Mouse (Mus musculus) frontal cortex, adult 2 months (tissue): ENCODE results near the gene Tmed9. TPM values are rescaled to one million over a fixed set of nuclear protein-coding genes. Genes with fewer than 3 reads are reported as not detected.

Experiments
- DNase-seq, 2 experiments: peaks; one replicate each; pipeline ENCODE4 v3.0.0; 2022; ENCODE audit warnings: low spot score in 1 of 2; ENCODE audit errors: extremely low spot score in 1 of 2
- polyA plus RNA-seq: library from polyadenylated mRNA; depleted of rRNA; stranded (reverse); fragments of >200 nt; gene quantifications from 2 replicates; pipeline ENCODE4 v1.2.3, GENCODE M21; 2012; rRNA removed

The Tmed9 gene
- polyA plus RNA-seq, 1 experiment = 113 TPM

- no peak for DNase-seq
These were observed 31.1 kb downstream of the Tmed9 start for GRCm38 (mm10) chr13:55604606-55605005.

DNA sequence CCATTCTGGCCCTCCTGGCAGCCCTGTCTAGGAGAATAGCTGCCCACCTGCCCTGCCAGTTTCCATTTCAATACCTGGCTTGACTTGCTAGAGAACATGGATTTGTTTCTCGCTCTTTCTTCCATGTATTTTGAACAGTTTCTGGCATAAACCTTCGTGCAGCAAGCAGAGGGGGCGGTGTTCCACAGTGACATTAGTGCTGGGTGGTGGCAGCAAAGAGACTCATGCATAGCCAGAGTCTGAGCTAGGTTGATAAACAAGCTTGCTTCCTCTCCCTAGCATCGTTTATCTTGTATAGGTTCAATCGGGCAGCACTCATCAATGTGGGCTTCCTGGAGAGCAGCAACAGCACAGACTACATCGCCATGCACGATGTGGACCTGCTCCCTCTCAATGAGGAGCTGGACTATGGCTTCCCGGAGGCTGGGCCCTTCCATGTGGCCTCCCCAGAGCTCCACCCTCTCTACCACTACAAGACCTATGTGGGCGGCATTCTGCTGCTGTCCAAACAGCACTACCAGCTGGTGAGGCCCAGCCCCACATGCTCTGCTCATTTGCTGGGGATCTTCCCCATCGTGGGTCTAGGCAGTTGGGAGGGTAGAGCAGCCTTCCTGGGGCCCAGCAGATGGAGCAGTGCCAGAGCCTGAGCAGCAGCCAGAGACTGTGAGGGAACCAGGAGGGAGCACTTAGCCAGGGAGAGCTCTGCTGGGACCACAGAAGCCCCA, 33.5 kb downstream of the Tmed9 start:
- peak in 1 of 2 experiments; percentile 30 for DNase-seq

GRCm38 (mm10) chr13:55607624-55608006, 34.1 kb downstream of the Tmed9 start:
- no peak for DNase-seq

- DNase-seq = no peak
These were observed 38.5 kb downstream of the Tmed9 start for GRCm38 (mm10) chr13:55611996-55612395.

- no peak for DNase-seq
These were observed 39.9 kb downstream of the Tmed9 start for GRCm38 (mm10) chr13:55613471-55613870.

DNA sequence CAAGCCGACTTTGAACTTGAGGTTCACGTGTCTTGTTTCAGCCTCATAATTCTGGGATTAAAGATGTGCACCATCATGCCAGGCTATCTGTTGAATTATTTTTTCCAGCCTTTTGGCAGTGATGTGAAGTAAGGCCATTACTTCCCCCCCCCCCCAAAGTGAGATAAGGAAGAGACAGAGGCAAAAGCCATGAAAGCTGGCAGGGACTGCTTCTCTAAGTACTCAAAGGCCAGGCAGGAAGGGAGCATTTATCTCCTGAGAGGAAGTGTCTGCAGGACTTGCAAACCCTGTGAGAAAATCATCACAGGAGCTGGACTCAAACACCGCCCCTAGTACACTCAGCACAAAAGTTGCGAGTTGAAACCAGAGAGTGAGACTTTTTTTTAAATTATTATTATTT, 45.8 kb downstream of the Tmed9 start:
- no peak for DNase-seq

GRCm38 (mm10) chr13:55620275-55620674, 46.7 kb downstream of the Tmed9 start:
- no peak for DNase-seq

DNA sequence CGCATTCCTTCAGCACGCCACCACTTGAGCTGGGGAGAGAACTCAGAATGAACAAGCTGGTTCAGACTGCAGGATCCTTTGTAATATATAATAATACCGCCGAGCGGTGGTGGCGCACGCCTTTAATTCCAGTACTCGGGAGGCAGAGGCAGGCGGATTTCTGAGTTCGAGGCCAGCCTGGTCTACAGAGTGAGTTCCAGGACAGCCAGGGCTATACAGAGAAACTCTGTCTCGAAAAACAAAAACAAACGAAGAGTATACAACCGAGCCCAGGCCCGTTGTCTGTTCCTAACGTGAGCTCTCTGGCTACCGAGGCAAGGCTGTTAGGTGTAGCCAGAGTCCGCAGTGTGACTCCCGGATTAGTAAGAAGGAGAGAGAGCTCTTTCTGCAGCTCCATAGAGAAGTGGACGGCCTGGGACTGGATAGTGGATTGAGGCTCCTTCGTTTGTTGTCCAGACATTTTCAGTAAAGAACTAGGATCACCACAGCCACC, 48.7 kb downstream of the Tmed9 start:
- peak in 1 of 2 experiments; percentile 19 for DNase-seq

- peak; percentile 69 to 88 for DNase-seq
These were observed 49.4 kb downstream of the Tmed9 start, which contains the start of gene Caml for GRCm38 (mm10) chr13:55622649-55623541. Gene Caml, plus strand, starts transcription at chr13:55623005.

GRCm38 (mm10) chr13:55634639-55635127, 61.2 kb downstream of the Tmed9 start, which contains the start of gene Ddx46:
Gene Ddx46, plus strand, starts transcription at chr13:55635027.
- DNase-seq = peak; percentile 65 to 91

GRCm38 (mm10) chr13:55635146-55635571, 61.6 kb downstream of the Tmed9 start:
- DNase-seq = no peak

- DNase-seq = no peak
These were observed 62.9 kb downstream of the Tmed9 start for GRCm38 (mm10) chr13:55636185-55636983.

DNA sequence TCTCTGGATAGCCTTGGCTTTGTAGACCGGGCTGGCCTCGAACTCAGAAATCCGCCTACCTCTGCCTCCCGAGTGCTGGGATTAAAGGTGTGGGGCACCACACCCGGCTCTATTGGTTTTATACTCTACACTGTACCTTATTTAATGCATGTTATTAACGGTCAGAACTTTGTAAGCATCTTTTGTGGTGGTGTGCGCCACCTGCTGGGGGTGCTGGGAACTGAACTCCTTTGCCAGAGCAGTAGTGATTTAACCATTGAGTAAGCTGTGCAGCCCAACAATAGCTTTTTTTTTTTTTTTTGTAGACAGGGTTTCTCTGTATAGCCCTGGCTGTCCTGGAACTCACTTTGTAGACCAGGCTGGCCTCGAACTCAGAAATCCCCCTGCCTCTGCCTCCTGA, 66.9 kb downstream of the Tmed9 start:
- DNase-seq = peak; percentile 41 to 87

DNA sequence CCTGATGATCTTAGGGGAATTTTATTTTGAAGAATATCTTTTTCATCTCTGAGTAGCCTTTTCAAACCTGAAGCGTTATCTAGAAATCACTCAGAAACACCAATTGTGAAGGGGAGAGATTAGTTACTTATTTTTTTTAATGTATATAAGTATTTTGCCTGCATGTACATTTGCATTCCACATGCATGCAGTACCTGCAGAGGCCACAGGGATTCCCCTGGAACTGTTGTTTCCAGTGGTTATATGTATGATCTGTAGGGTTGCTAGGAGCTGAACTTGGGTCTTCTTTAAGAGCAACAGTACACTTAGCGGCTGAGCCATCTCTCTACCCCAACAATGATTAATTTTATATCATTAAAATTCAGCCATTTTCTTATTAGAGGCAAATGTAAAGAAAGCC, 71.0 kb downstream of the Tmed9 start:
- peak in 1 of 2 experiments; percentile 28 for DNase-seq

Other genes with a start within 250 kb of the Tmed9 start
- 1.3 and 1.5 TPM in 2 replicates for gene Mxd3, start 243.9 kb upstream of the Tmed9 start, polyA plus RNA-seq
- gene Lman2, start 210.9 kb upstream of the Tmed9 start, polyA plus RNA-seq = 52.9 and 57.3 TPM in 2 replicates
- 32.8 and 44.1 TPM in 2 replicates for gene Rgs14, start 204.0 kb upstream of the Tmed9 start, polyA plus RNA-seq
- 0.54 and 0.55 TPM in 2 replicates for gene Slc34a1, start 175.5 kb upstream of the Tmed9 start, polyA plus RNA-seq
- gene Pfn3, start 158.5 kb upstream of the Tmed9 start, polyA plus RNA-seq = 0.34 and 0.42 TPM in 2 replicates
- gene F12, start 146.9 kb upstream of the Tmed9 start, polyA plus RNA-seq = 0.57 and 0.82 TPM in 2 replicates
- gene Grk6, start 128.7 kb upstream of the Tmed9 start, polyA plus RNA-seq = 70.6 and 74.3 TPM in 2 replicates
- gene Prr7, start 109.5 kb upstream of the Tmed9 start, polyA plus RNA-seq = 67.1 and 81.0 TPM in 2 replicates
- gene Dbn1, start 85.6 kb upstream of the Tmed9 start, polyA plus RNA-seq = 366 and 391 TPM in 2 replicates
- gene Pdlim7, start 60.1 kb upstream of the Tmed9 start, polyA plus RNA-seq = 174 and 242 TPM in 2 replicates
- gene Dok3, start 44.4 kb upstream of the Tmed9 start, polyA plus RNA-seq = 14.7 and 19.6 TPM in 2 replicates
- 83.9 and 92.8 TPM in 2 replicates for gene Ddx41, start 37.1 kb upstream of the Tmed9 start, polyA plus RNA-seq
- gene Fam193b, start 2.6 kb upstream of the Tmed9 start, polyA plus RNA-seq = 171 and 177 TPM in 2 replicates
- 30.3 and 33.1 TPM in 2 replicates for gene B4galt7, start 26.2 kb downstream of the Tmed9 start, polyA plus RNA-seq
- 67.9 and 74.5 TPM in 2 replicates for gene Caml, start 49.3 kb downstream of the Tmed9 start, polyA plus RNA-seq
- 51.7 and 54.2 TPM in 2 replicates for gene Ddx46, start 61.3 kb downstream of the Tmed9 start, polyA plus RNA-seq
- gene B230219D22Rik, start 119.4 kb downstream of the Tmed9 start, polyA plus RNA-seq = 63.2 and 66.6 TPM in 2 replicates
- gene Txndc15, start 140.9 kb downstream of the Tmed9 start, polyA plus RNA-seq = 63.7 and 67.2 TPM in 2 replicates
- gene Pcbd2, start 153.6 kb downstream of the Tmed9 start, polyA plus RNA-seq = 28.2 and 30.1 TPM in 2 replicates
- gene Catsper3, start 210.8 kb downstream of the Tmed9 start, polyA plus RNA-seq = 0.54 and 0.55 TPM in 2 replicates